Mouse (Mus musculus) hindbrain, embryonic 10.5 days (tissue): ENCODE results near the gene Adamts7. TPM values are rescaled to one million over a fixed set of nuclear protein-coding genes. Genes with fewer than 3 reads are reported as not detected.
A peak's percentile ranks its signal among the peaks of the same experiment; 100 is the strongest.

Experiments used
- DNase-seq: peaks from one replicate; pipeline ENCODE4 v3.0.0-alpha.2; 2017; ENCODE audit warnings: low spot score
- H3K27ac ChIP-seq: fragments of 300-500 bp; sonication (generic); 2 replicates; pipeline ENCODE4 v1.5.1; 2016; ENCODE audit warnings: mild to moderate bottlenecking, moderate library complexity
- H3K27me3 ChIP-seq: fragments of 300-500 bp; sonication (generic); 2 replicates; pipeline ENCODE4 v1.6.1; 2016; ENCODE audit warnings: mild to moderate bottlenecking; ENCODE audit not compliant: poor library complexity, insufficient read depth, severe bottlenecking
- H3K36me3 ChIP-seq: fragments of 300-500 bp; sonication (generic); 2 replicates; pipeline ENCODE4 v1.6.1; 2016; ENCODE audit warnings: mild to moderate bottlenecking, moderate library complexity
- H3K4me1 ChIP-seq: fragments of 300-500 bp; sonication (generic); replicated peaks from 2 replicates; pipeline ENCODE4 v1.6.1; 2016; ENCODE audit warnings: mild to moderate bottlenecking
- H3K4me3 ChIP-seq: fragments of 300-500 bp; sonication (generic); 2 replicates; pipeline ENCODE4 v1.5.1; 2016; ENCODE audit warnings: mild to moderate bottlenecking, moderate library complexity
- H3K9me3 ChIP-seq: fragments of 300-500 bp; sonication (generic); 2 replicates; pipeline ENCODE4 v1.6.1; 2016; ENCODE audit warnings: mild to moderate bottlenecking, moderate library complexity
- WGBS: fragments of 180-500 bp; shearing (Covaris S2); methylation state at CpG from one replicate; pipeline ENCODE4 v1.1.7; 2016; 5-methylcytosine and 5-hydroxymethylcytosine counted together
- polyA plus RNA-seq: library from polyadenylated mRNA; unstranded; fragments of >200 nt; fragmentation: Nextera tagmentation; extraction: Ambion mirVana; gene quantifications from 2 replicates; pipeline ENCODE4 v1.2.1, GENCODE M21; 2016

The Adamts7 gene
- polyA plus RNA-seq, 1 experiment from 2014 or later, result 16.2 TPM

GRCm38 (mm10) chr9:90248326-90248725, 85.5 kb downstream of the Adamts7 start:
- Histone ChIP-seq H3K4me1 (no peaks in the 10 kb centered on the region), H3K27me3 (no peaks in the 10 kb centered on the region), H3K36me3 (peaks cover 8% of the 10 kb centered on the region; the same call in 1 of the 2 replicates), H3K27ac (no peak overlapping the region), H3K4me3 (no peak overlapping the region), H3K9me3 (no peaks in the 10 kb centered on the region)
- 89% methylated on average over 7 of the region's 7 CpGs for WGBS
- no peak for DNase-seq

GRCm38 (mm10) chr9:90249036-90249435, 86.2 kb downstream of the Adamts7 start:
- Histone ChIP-seq H3K4me1 (no peaks in the 10 kb centered on the region), H3K27ac (no peak overlapping the region), H3K4me3 (no peak overlapping the region), H3K36me3 (peaks cover 8% of the 10 kb centered on the region; the same call in 1 of the 2 replicates), H3K9me3 (no peaks in the 10 kb centered on the region), H3K27me3 (no peaks in the 10 kb centered on the region)
- WGBS, result 94% methylated on average over 2 of the region's 2 CpGs
- DNase-seq, result no peak

GRCm38 (mm10) chr9:90250141-90250775, 87.4 kb downstream of the Adamts7 start:
- WGBS, result 87% methylated on average over 5 of the region's 5 CpGs
- Histone ChIP-seq H3K27ac (peak overlapping the region; percentile 35; the same call in 1 of the 2 replicates), H3K4me1 (no peaks in the 10 kb centered on the region), H3K9me3 (no peaks in the 10 kb centered on the region), H3K4me3 (no peak overlapping the region), H3K36me3 (peaks cover 8% of the 10 kb centered on the region; the same call in 1 of the 2 replicates), H3K27me3 (no peaks in the 10 kb centered on the region)
- no peak for DNase-seq

DNA sequence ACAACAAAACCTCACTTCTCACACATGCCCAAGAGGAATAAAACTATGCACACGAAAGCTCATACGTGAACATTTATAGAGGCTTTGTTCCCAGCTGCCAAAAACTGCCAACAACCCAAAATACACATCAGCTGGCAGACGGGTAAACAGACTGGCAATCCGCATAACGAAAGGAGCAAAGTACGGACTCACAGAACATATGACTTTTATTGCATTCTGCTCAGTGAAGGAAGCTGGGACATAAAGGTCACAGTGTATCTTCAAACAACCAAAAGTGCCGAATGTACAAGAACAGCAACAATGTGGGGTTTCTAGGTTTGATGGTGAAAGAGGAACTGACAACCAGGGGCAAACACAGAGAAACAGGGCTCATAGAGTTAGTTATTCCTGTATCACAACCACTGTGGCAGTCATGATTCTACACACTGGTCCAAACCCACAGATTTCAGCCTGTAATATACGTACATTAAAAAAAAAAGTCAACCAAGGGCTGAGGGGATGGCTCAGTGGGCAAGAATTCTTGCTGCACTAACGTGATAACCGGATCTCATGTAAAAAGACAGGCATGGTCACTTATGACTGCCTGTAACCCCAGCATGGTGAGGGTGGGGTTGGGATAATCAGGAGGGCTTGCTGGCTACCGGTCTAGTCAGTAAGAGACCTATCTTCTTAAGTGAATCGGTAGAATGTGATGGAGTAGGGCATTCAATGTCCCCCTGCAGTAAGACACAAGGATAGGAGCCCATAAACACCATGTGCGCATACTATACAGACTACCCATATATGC, 88.3 kb downstream of the Adamts7 start:
- Histone ChIP-seq H3K4me1 (peaks cover 5% of the 10 kb centered on the region), H3K27ac (0 out of 2 replicates have a peak overlapping the region, but pooled peaks have one; percentile 12), H3K27me3 (no peaks in the 10 kb centered on the region), H3K36me3 (peaks cover 8% of the 10 kb centered on the region; the same call in 1 of the 2 replicates), H3K4me3 (no peak overlapping the region), H3K9me3 (no peaks in the 10 kb centered on the region)
- no peak for DNase-seq
- 94% methylated on average over 13 of the region's 13 CpGs for WGBS

- 0 out of 2 replicates have a peak, but pooled peaks cover 5% of the 10 kb centered on the region for H3K36me3 ChIP-seq
- 92% methylated on average over 2 of the region's 2 CpGs for WGBS
These were observed 90.3 kb downstream of the Adamts7 start for GRCm38 (mm10) chr9:90253181-90253580.

GRCm38 (mm10) chr9:90255844-90256405, 93.1 kb downstream of the Adamts7 start:
- no peaks in the 10 kb centered on the region for H3K36me3 ChIP-seq
- H3K9me3 ChIP-seq, result no peaks in the 10 kb centered on the region
- no peak overlapping the region for H3K4me3 ChIP-seq
- peaks cover 29% of the 10 kb centered on the region for H3K4me1 ChIP-seq
- H3K27ac ChIP-seq, result no peak overlapping the region
- WGBS, result 43% methylated on average over 6 of the region's 6 CpGs
- H3K27me3 ChIP-seq, result no peaks in the 10 kb centered on the region
- peak; percentile 12 for DNase-seq

More at GRCm38 (mm10) chr9:90253181-90253580, 90.3 kb downstream of the Adamts7 start:
- Histone ChIP-seq H3K4me3 (no peak overlapping the region), H3K9me3 (no peaks in the 10 kb centered on the region), H3K4me1 (peaks cover 14% of the 10 kb centered on the region), H3K27ac (no peak overlapping the region), H3K27me3 (no peaks in the 10 kb centered on the region)
- DNase-seq, result no peak

DNA sequence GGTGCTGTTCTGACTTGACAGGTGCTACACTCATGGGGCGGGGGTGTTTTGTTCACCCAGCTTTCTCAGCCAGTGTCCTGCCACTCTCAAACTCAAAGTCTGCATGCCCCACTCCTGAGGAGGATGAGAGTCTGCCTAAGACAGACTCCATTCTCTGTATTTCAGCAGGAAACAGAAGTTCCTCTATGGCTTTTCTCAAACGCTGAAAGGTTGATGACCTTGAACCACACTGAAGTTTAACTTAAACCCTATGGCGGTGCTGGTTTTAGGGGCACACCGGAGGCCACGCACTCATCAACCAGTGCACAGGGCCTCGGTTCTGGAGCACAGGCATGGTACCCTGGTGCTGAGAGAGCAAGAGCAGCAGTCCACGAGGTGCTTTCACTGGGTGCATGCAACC, 94.4 kb downstream of the Adamts7 start:
- DNase-seq, result no peak
- H3K9me3 ChIP-seq, result no peaks in the 10 kb centered on the region
- H3K27ac ChIP-seq, result no peak overlapping the region
- H3K4me1 ChIP-seq, result peaks cover 32% of the 10 kb centered on the region
- H3K4me3 ChIP-seq, result no peak overlapping the region
- 81% methylated on average over 7 of the region's 7 CpGs for WGBS
- no peaks in the 10 kb centered on the region for H3K27me3 ChIP-seq
- no peaks in the 10 kb centered on the region for H3K36me3 ChIP-seq

Other genes with a start within 250 kb of the Adamts7 start
- gene Ctsh, start 108.9 kb upstream of the Adamts7 start, polyA plus RNA-seq, result 6.7 and 12.4 TPM in 2 replicates
- 538 and 546 TPM in 2 replicates for gene Morf4l1, start 48.3 kb upstream of the Adamts7 start, polyA plus RNA-seq
- 8.8 and 9.6 TPM in 2 replicates for gene Tbc1d2b, start 107.7 kb downstream of the Adamts7 start, polyA plus RNA-seq